Mouse (Mus musculus) B cell, adult 62 days (primary cell): ENCODE results near the gene Ly6g6e. TPM values are rescaled to one million over a fixed set of nuclear protein-coding genes. Genes with fewer than 3 reads are reported as not detected.

Source experiments
- total RNA-seq: library from RNA; stranded (reverse); gene quantifications from 4 replicates; pipeline ENCODE4 v1.2.4, GENCODE M21; 2023

Ly6g6e gene
- total RNA-seq, result not detected in 4 replicates

GRCm38 (mm10) chr17:35076507-35077176 is at the start of gene Ly6g6e:
Gene Ly6g6e, plus strand, starts transcription at chr17:35076902.

GRCm38 (mm10) chr17:35027277-35028068 is 49.2 kb upstream of the Ly6g6e start, which contains the start of gene Sapcd1:
Gene Sapcd1, minus strand, starts transcription at chr17:35028016.

GRCm38 (mm10) chr17:35046681-35047455 is 29.8 kb upstream of the Ly6g6e start, which contains the start of gene Msh5:
Gene Msh5, minus strand, starts transcription at chr17:35046745.

GRCm38 (mm10) chr17:35049561-35050016 is 27.1 kb upstream of the Ly6g6e start, which contains the start of gene Clic1:
Gene Clic1, plus strand, starts transcription at chr17:35049966.

GRCm38 (mm10) chr17:35058911-35059892 is 17.5 kb upstream of the Ly6g6e start, which contains the start of gene Ddah2:
Gene Ddah2, plus strand, starts transcription at chr17:35059035.

GRCm38 (mm10) chr17:35064951-35065947 is 11.5 kb upstream of the Ly6g6e start, which contains the start of gene Ly6g6c:
Gene Ly6g6c, plus strand, starts transcription at chr17:35065388.

GRCm38 (mm10) chr17:35066084-35066483 is 10.6 kb upstream of the Ly6g6e start, which contains the start of gene Mpig6b:
Gene Mpig6b, minus strand, starts transcription at chr17:35066184.

GRCm38 (mm10) chr17:35077786-35078233 is 1.1 kb downstream of the Ly6g6e start, which contains the start of gene Ly6g6d:
Gene Ly6g6d, minus strand, starts transcription at chr17:35078065.

GRCm38 (mm10) chr17:35085208-35085865 is 8.6 kb downstream of the Ly6g6e start, which contains the start of gene Ly6g6f:
Gene Ly6g6f, minus strand, starts transcription at chr17:35085610.

GRCm38 (mm10) chr17:35088825-35089644 is 12.3 kb downstream of the Ly6g6e start, which contains the start of gene Abhd16a:
Gene Abhd16a, plus strand, starts transcription at chr17:35089263.

GRCm38 (mm10) chr17:35108097-35108496 is 31.4 kb downstream of the Ly6g6e start, which contains the start of gene Ly6g5c:
Gene Ly6g5c, plus strand, starts transcription at chr17:35108279.

GRCm38 (mm10) chr17:35115046-35116019 is 38.6 kb downstream of the Ly6g6e start, which contains the start of gene Ly6g5b:
Gene Ly6g5b, minus strand, starts transcription at chr17:35115428.

GRCm38 (mm10) chr17:35121143-35121799 is 44.6 kb downstream of the Ly6g6e start, which contains the start of gene Gpank1:
Gene Gpank1, plus strand, starts transcription at chr17:35121455.

GRCm38 (mm10) chr17:35121871-35122303 is 45.2 kb downstream of the Ly6g6e start, which contains the start of gene Csnk2b:
Gene Csnk2b, minus strand, starts transcription at chr17:35122053.

GRCm38 (mm10) chr17:35126206-35126611 is 49.5 kb downstream of the Ly6g6e start, which contains the start of gene D17H6S53E:
Gene D17H6S53E, plus strand, starts transcription at chr17:35126373.

